Mouse (Mus musculus) heart, embryonic 10.5 days (tissue): ENCODE measurements around the gene Tnfsf14. TPM values are rescaled to one million over a fixed set of nuclear protein-coding genes. Genes with fewer than 3 reads are reported as not detected.

Source experiments
- DNase-seq: peaks from one replicate; pipeline ENCODE4 v3.0.0-alpha.2; 2017; ENCODE audit warnings: low spot score
- H3K27ac ChIP-seq: fragments of 300-500 bp; sonication (generic); 2 replicates; pipeline ENCODE4 v1.5.1; 2016; ENCODE audit warnings: mild to moderate bottlenecking
- H3K27me3 ChIP-seq: fragments of 300-500 bp; sonication (generic); 2 replicates; pipeline ENCODE4 v1.6.1; 2016; ENCODE audit warnings: mild to moderate bottlenecking; ENCODE audit not compliant: poor library complexity, insufficient read depth, severe bottlenecking
- H3K36me3 ChIP-seq: fragments of 300-500 bp; sonication (generic); 2 replicates; pipeline ENCODE4 v1.6.1; 2016; ENCODE audit warnings: mild to moderate bottlenecking, moderate library complexity
- H3K4me1 ChIP-seq: fragments of 300-500 bp; sonication (generic); 2 replicates; pipeline ENCODE4 v1.6.1; 2016; ENCODE audit warnings: mild to moderate bottlenecking
- H3K4me3 ChIP-seq: fragments of 300-500 bp; sonication (generic); 2 replicates; pipeline ENCODE4 v1.5.1; 2016; ENCODE audit warnings: mild to moderate bottlenecking, moderate library complexity
- H3K9me3 ChIP-seq: fragments of 300-500 bp; sonication (generic); 2 replicates; pipeline ENCODE4 v1.6.1; 2016; ENCODE audit warnings: mild to moderate bottlenecking, moderate library complexity
- WGBS: fragments of 180-500 bp; shearing (Covaris S2); methylation state at CpG from one replicate; pipeline ENCODE4 v1.1.7; 2016; 5-methylcytosine and 5-hydroxymethylcytosine counted together
- polyA plus RNA-seq: library from polyadenylated mRNA; unstranded; fragments of >200 nt; fragmentation: Nextera tagmentation; extraction: Ambion mirVana; gene quantifications from 2 replicates; pipeline ENCODE4 v1.2.1, GENCODE M21; 2016

The Tnfsf14 gene
- polyA plus RNA-seq, 1 experiment from 2014 or later: 0.28 TPM

GRCm38 (mm10) chr17:57188510-57189192 is 5.3 kb downstream of the Tnfsf14 start:
- H3K36me3 ChIP-seq: no peaks in the 10 kb centered on the region
- H3K4me1 ChIP-seq: no peaks in the 10 kb centered on the region
- WGBS: 72% methylated on average over 12 of the region's 12 CpGs
- no peak overlapping the region for H3K4me3 ChIP-seq
- H3K9me3 ChIP-seq: no peaks in the 10 kb centered on the region
- H3K27ac ChIP-seq: no peak overlapping the region
- H3K27me3 ChIP-seq: no peaks in the 10 kb centered on the region
- DNase-seq: no peak

DNA sequence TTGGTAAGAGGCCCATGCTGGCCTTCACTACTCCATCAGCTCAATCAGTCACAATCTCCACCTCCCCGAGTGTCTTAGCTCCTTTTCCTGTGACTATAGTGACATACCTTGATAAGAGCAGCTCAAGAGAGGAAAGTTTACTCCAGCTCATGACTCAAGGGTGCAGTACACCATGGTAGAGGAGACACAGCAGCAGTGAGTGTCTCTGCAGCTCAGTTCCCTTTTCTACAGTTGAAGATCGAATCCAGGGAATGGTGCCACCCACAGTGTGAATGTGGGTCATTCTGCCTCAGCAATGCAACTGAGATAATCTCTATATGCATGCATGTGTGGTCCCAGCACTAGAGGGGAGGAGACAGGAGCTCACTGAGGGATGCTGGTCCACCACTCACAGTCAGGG is 8.3 kb downstream of the Tnfsf14 start:
- H3K27me3 ChIP-seq: no peaks in the 10 kb centered on the region
- no peaks in the 10 kb centered on the region for H3K36me3 ChIP-seq
- no peaks in the 10 kb centered on the region for H3K9me3 ChIP-seq
- H3K27ac ChIP-seq: no peak overlapping the region
- WGBS: 54% methylated on average over 2 of the region's 2 CpGs
- H3K4me1 ChIP-seq: no peaks in the 10 kb centered on the region
- H3K4me3 ChIP-seq: no peak overlapping the region
- DNase-seq: no peak

DNA sequence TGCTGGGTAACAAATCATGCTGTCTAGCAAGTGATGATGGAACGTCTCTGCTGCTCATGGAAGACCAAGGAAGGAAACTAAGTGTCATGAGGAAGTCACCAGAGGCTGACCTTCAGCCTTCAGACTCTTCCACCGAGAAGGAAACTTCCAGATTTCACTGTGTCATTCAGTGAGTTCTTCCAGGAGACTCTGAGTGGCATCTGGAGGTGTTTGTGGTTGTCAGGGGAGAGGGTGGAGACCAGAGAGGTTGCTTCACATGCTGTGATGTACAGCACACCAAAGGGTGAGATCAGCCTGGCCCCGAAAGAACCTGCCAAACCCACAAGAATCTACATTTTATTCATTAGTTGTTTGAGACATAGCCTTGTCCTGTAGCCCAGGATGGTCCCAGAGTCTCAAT is 11.1 kb downstream of the Tnfsf14 start:
- H3K9me3 ChIP-seq: no peaks in the 10 kb centered on the region
- no peak for DNase-seq
- no peak overlapping the region for H3K4me3 ChIP-seq
- H3K4me1 ChIP-seq: no peaks in the 10 kb centered on the region
- no peaks in the 10 kb centered on the region for H3K36me3 ChIP-seq
- 62% methylated on average over 3 of the region's 3 CpGs for WGBS
- H3K27ac ChIP-seq: no peak overlapping the region
- no peaks in the 10 kb centered on the region for H3K27me3 ChIP-seq

- WGBS: 33% methylated on average over 8 of the region's 8 CpGs
- Histone ChIP-seq H3K36me3 (no peaks in the 10 kb centered on the region), H3K4me3 (no peak overlapping the region), H3K27me3 (0 out of 2 replicates have a peak, but pooled peaks cover 6% of the 10 kb centered on the region), H3K4me1 (no peaks in the 10 kb centered on the region), H3K9me3 (no peaks in the 10 kb centered on the region), H3K27ac (no peak overlapping the region)
- no peak for DNase-seq
These were observed 13.6 kb downstream of the Tnfsf14 start for GRCm38 (mm10) chr17:57180363-57180762.

DNA sequence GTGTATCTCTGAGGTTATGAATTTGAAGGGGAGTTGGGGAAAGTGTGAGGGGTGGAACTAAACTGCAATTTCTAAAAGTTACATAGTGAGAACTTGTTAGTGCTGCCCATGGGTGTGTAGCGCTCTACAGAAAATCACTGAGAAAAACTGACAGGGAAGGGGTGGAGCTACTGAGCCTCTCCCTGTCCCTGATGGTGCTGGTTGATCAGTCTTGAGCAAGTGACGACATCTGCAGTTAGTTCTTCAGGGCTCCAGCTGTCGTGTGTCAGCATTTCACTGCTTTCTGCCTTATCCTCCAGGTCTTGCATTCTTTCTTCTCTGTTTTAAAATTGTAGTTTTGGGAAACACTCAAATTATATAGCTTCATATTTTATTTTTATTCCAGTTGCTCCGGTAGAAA is 20.6 kb downstream of the Tnfsf14 start:
- 44% methylated on average over 4 of the region's 4 CpGs for WGBS
- H3K27me3 ChIP-seq: 0 out of 2 replicates have a peak, but pooled peaks cover 6% of the 10 kb centered on the region
- H3K4me1 ChIP-seq: no peaks in the 10 kb centered on the region
- H3K27ac ChIP-seq: no peak overlapping the region
- H3K9me3 ChIP-seq: no peaks in the 10 kb centered on the region
- no peak for DNase-seq
- H3K36me3 ChIP-seq: no peaks in the 10 kb centered on the region
- H3K4me3 ChIP-seq: no peak overlapping the region

DNA sequence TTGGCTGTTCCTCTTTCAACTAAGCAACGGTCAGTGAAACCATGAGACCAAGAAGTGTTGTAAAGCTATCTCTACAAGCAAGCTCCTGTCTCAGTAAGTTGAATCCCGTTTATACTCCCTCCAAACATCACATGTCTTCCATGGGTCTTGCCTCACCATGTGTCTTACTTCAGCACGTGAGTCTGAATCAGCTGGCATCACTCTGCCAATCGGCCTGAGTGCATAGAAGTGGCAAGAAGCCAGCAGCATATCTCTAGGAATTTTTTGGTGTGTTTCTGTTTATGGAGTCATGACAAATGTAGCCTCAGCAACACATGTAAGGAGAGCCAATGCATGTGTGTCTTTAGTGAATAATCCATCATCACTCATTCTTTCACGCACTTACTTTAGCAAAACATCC is 21.6 kb downstream of the Tnfsf14 start:
- 72% methylated on average over 5 of the region's 5 CpGs for WGBS
- no peak overlapping the region for H3K27ac ChIP-seq
- 0 out of 2 replicates have a peak, but pooled peaks cover 6% of the 10 kb centered on the region for H3K27me3 ChIP-seq
- no peaks in the 10 kb centered on the region for H3K36me3 ChIP-seq
- no peak overlapping the region for H3K4me3 ChIP-seq
- H3K9me3 ChIP-seq: no peaks in the 10 kb centered on the region
- H3K4me1 ChIP-seq: no peaks in the 10 kb centered on the region
- DNase-seq: no peak

GRCm38 (mm10) chr17:57170616-57171260 is 23.2 kb downstream of the Tnfsf14 start:
- WGBS: 49% methylated on average over 5 of the region's 5 CpGs
- no peak overlapping the region for H3K27ac ChIP-seq
- 0 out of 2 replicates have a peak, but pooled peaks cover 3% of the 10 kb centered on the region for H3K4me1 ChIP-seq
- H3K4me3 ChIP-seq: no peak overlapping the region
- no peak for DNase-seq
- H3K27me3 ChIP-seq: peaks cover 6% of the 10 kb centered on the region
- H3K36me3 ChIP-seq: no peaks in the 10 kb centered on the region
- no peaks in the 10 kb centered on the region for H3K9me3 ChIP-seq

- H3K27me3 ChIP-seq: peaks cover 8% of the 10 kb centered on the region
- H3K27ac ChIP-seq: no peak overlapping the region
- no peaks in the 10 kb centered on the region for H3K9me3 ChIP-seq
- 0 out of 2 replicates have a peak, but pooled peaks cover 3% of the 10 kb centered on the region for H3K4me1 ChIP-seq
- peak; percentile 92 for DNase-seq
- H3K36me3 ChIP-seq: no peaks in the 10 kb centered on the region
- H3K4me3 ChIP-seq: peak overlapping the region; percentile 24
- WGBS: 11% methylated on average over 11 of the region's 11 CpGs
These were observed 26.9 kb downstream of the Tnfsf14 start for GRCm38 (mm10) chr17:57166800-57167791.

DNA sequence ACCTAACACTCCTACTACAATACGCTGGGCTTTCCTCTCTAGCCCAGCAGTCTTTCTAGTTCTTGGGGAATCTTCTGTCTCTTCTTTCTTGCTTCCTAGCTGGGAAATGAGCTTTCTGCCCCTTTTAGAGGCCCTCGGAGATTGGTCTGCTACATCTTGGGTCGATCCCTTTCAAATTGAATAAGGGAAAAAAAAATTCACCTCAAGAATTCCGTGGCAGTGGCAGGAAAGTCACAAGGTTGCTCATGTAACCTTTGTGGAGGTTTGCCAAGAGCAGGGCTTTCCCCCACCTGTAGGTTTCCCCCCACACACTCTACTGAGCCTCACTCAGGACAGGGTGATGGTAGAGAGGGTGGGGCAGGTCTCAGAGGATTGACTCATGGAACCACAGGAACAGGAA is 40.2 kb downstream of the Tnfsf14 start:
- Histone ChIP-seq H3K27ac (no peak overlapping the region), H3K4me3 (no peak overlapping the region), H3K9me3 (0 out of 2 replicates have a peak, but pooled peaks cover 3% of the 10 kb centered on the region), H3K4me1 (peaks cover 4% of the 10 kb centered on the region), H3K27me3 (peaks cover 23% of the 10 kb centered on the region), H3K36me3 (no peaks in the 10 kb centered on the region)
- DNase-seq: no peak
- 83% methylated on average over 4 of the region's 4 CpGs for WGBS

DNA sequence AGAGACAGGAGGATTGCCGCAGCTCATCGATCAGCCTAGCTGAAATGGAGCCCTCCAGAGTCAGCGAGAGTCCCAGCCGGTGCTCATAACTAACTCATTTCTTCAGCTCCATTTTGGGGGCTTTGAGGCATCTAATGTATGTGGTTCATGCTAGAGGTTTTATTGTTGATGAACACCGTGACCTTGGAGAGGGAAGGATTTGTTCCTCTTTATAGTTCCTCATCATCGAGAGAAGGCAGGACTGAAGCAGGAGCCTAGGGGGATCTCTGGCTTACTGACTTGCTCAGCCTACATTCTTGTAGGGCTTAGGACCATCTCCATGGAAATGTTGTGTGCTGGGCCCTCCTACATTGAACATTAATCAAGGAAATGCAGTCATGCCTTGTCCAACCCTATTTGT is 41.0 kb downstream of the Tnfsf14 start:
- WGBS: 89% methylated on average over 6 of the region's 6 CpGs
- Histone ChIP-seq H3K27ac (no peak overlapping the region), H3K4me1 (peaks cover 5% of the 10 kb centered on the region), H3K9me3 (0 out of 2 replicates have a peak, but pooled peaks cover 3% of the 10 kb centered on the region), H3K4me3 (no peak overlapping the region), H3K36me3 (no peaks in the 10 kb centered on the region), H3K27me3 (peaks cover 31% of the 10 kb centered on the region)
- no peak for DNase-seq

DNA sequence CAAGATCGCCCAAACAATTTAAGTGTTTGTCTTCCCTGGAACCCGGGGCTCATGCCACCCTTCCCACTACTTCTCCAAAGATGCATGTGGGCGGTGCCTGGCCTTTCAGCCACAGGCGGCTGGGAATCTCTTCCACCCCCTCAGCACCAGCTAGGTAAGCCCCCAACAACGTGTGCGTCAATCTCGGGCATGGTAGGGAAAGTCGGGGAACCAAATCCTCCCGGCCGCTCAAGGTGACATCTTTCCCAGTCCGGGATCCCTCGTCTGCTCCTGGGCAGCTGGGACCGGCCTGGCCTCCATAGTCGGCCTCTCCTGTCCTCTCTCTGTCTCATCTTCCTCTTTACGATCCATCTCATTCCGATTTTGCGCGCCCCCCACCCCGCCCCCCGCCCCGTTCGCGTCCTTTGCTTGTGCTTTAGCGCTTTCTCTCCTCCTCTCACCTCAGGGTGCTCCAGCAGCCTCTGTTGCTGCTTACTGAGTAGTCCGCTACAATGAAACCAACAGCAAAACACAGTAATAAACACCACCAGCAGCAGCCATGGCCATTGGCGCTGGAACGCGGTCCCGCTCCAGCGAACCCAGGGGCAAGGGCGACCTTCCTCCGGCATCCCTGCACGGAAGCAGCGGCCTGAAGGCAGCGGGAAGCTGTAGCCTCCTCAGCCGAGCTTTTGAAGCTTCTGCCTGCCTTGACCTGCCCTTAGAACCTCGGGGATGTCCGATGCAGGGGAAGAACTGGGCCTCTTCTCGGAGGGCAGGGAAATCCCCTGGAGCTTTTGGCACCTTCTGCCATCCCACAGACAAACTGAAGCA is 44.8 kb downstream of the Tnfsf14 start, which contains the start of gene Cd70:
Cd70 (minus strand) TSS at position 784 of the 810 bp plus-strand sequence.
- WGBS: 4% methylated on average over 38 of the region's 39 CpGs
- DNase-seq: no peak
- H3K9me3 ChIP-seq: 0 out of 2 replicates have a peak, but pooled peaks cover 3% of the 10 kb centered on the region
- H3K4me3 ChIP-seq: peak within 1 kb of the TSS; percentile 49
- H3K4me1 ChIP-seq: peaks cover 5% of the 10 kb centered on the region
- H3K27me3 ChIP-seq: peaks cover 65% of the 10 kb centered on the region
- H3K36me3 ChIP-seq: no peaks in the 10 kb centered on the region
- H3K27ac ChIP-seq: no peak within 1 kb of the TSS

DNA sequence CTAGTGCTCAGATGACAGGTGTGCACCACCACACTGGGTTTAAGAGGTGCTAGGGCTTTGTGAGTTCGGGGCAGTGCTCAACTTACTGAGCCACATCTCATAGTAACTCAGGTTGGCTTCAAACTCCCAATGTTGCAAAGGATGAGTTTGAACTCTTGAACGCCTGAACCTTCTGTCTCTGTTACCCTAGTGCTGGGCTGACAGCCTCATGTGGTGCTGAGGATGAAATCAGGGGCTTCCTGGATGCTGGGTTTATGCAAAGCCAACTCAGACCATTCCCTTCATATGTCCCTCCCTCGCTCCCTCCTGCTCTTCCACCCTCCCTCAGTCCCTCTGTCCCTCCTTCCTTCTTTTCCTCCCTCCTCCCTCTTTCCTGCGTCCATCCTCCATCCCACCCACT is 45.6 kb downstream of the Tnfsf14 start:
- H3K9me3 ChIP-seq: 0 out of 2 replicates have a peak, but pooled peaks cover 3% of the 10 kb centered on the region
- peaks cover 74% of the 10 kb centered on the region for H3K27me3 ChIP-seq
- no peak for DNase-seq
- H3K4me3 ChIP-seq: no peak overlapping the region; the same call in 1 of the 2 replicates
- no peak overlapping the region for H3K27ac ChIP-seq
- 60% methylated on average over 4 of the region's 4 CpGs for WGBS
- H3K4me1 ChIP-seq: peaks cover 5% of the 10 kb centered on the region
- H3K36me3 ChIP-seq: no peaks in the 10 kb centered on the region
